Mouse (Mus musculus) liver, adult 2 months (tissue): ENCODE measurements around the gene Olfr177. TPM values are rescaled to one million over a fixed set of nuclear protein-coding genes. Genes with fewer than 3 reads are reported as not detected.

ENCODE experiments used
- DNase-seq: peaks from one replicate; pipeline ENCODE4 v3.0.0-alpha.2; 2011; ENCODE audit warnings: low read depth, low spot score; ENCODE audit errors: extremely low read depth
- H3K27ac ChIP-seq: fragments of 200-500 bp; replicated peaks from 2 replicates; pipeline ENCODE4 v1.5.1; 2012; ENCODE audit warnings: low read depth, mild to moderate bottlenecking, control low read depth, inconsistent platforms, low read length; ENCODE audit not compliant: insufficient read depth
- H3K27me3 ChIP-seq: fragments of 200-500 bp; 2 replicates; pipeline ENCODE4 v1.6.1; 2012; ENCODE audit warnings: mild to moderate bottlenecking, moderate library complexity, low read length, inconsistent platforms; ENCODE audit not compliant: control insufficient read depth, insufficient read depth
- H3K36me3 ChIP-seq: fragments of 200-500 bp; 2 replicates; pipeline ENCODE4 v1.6.1; 2012; ENCODE audit warnings: low read length, inconsistent platforms; ENCODE audit not compliant: control insufficient read depth, insufficient read depth
- H3K4me1 ChIP-seq: fragments of 200-500 bp; 2 replicates; pipeline ENCODE4 v1.6.1; 2011; ENCODE audit warnings: low read length; ENCODE audit not compliant: control insufficient read depth, insufficient read depth
- H3K4me3 ChIP-seq: fragments of 200-500 bp; 2 replicates; pipeline ENCODE4 v1.5.1; 2011; ENCODE audit warnings: low read depth, mild to moderate bottlenecking, control low read depth, low read length, moderate library complexity; ENCODE audit not compliant: insufficient read depth
- H3K79me2 ChIP-seq: fragments of 200-500 bp; 2 replicates; pipeline ENCODE4 v1.6.1; 2012; ENCODE audit warnings: inconsistent platforms, mild to moderate bottlenecking, low read length, moderate library complexity; ENCODE audit not compliant: control insufficient read depth, insufficient read depth
- H3K9ac ChIP-seq: fragments of 200-500 bp; 2 replicates; pipeline ENCODE4 v1.6.1; 2012; ENCODE audit warnings: low read depth, mild to moderate bottlenecking, control low read depth, inconsistent platforms, low read length
- CTCF ChIP-seq: fragments of 200-500 bp; IDR thresholded peaks from 2 replicates; pipeline ENCODE4 v1.5.1; 2011; ENCODE audit warnings: low read depth, low read length, control low read depth
- POLR2A ChIP-seq: fragments of 200-500 bp; IDR thresholded peaks from 2 replicates; pipeline ENCODE4 v1.6.1; 2011; ENCODE audit warnings: low read length, control low read depth; ENCODE audit not compliant: insufficient read depth; ENCODE audit errors: extremely low read depth
- WGBS: fragments of 180-500 bp; shearing (Covaris S2); methylation state at CpG from one replicate; pipeline ENCODE4 v1.1.7; 2018; 5-methylcytosine and 5-hydroxymethylcytosine counted together
- polyA plus RNA-seq: library from polyadenylated mRNA; depleted of rRNA; stranded (reverse); fragments of >200 nt; gene quantifications from 2 replicates; pipeline ENCODE4 v1.2.3, GENCODE M21; 2012; rRNA removed
- total RNA-seq: library from RNA; depleted of rRNA; stranded (reverse); fragments of >200 nt; gene quantifications from 2 replicates; pipeline ENCODE4 v1.2.3, GENCODE M21; 2014; rRNA removed

Gene Olfr177
- total RNA-seq (not detected in 2 replicates), polyA plus RNA-seq (not detected in 2 replicates)

GRCm38 (mm10) chr16:58874668-58875067 is at the start of gene Olfr177:
Olfr177 (minus strand) TSS chr16:58874768.
- Histone ChIP-seq H3K4me3 (no peak within 1 kb of the TSS), H3K9ac (no peak within 1 kb of the TSS), H3K27me3 (no peaks in the 10 kb centered on the region), H3K27ac (no peak within 1 kb of the TSS), H3K36me3 (no peaks in the 10 kb centered on the region), H3K79me2 (no peaks in the 10 kb centered on the region), H3K4me1 (no peaks in the 10 kb centered on the region)
- WGBS, result 45% methylated on average over 1 of the region's 1 CpGs
- TF ChIP-seq POLR2A, result no peak
- TF ChIP-seq CTCF, result no peak
- no peak for DNase-seq

GRCm38 (mm10) chr16:58891963-58892362 is 17.4 kb upstream of the Olfr177 start, which contains the start of gene Olfr178:
Olfr178 (minus strand) TSS chr16:58892063.
- no peak within 1 kb of the TSS for H3K27ac ChIP-seq
- H3K9ac ChIP-seq, result no peak within 1 kb of the TSS
- no peaks in the 10 kb centered on the region for H3K36me3 ChIP-seq
- no peaks in the 10 kb centered on the region for H3K27me3 ChIP-seq
- H3K4me3 ChIP-seq, result no peak within 1 kb of the TSS
- H3K4me1 ChIP-seq, result no peaks in the 10 kb centered on the region
- H3K79me2 ChIP-seq, result no peaks in the 10 kb centered on the region
- 81% methylated on average over 3 of the region's 3 CpGs for WGBS
- no peak for DNase-seq
- TF ChIP-seq POLR2A (no peak), CTCF (no peak)

- no peak for DNase-seq
- Histone ChIP-seq H3K27me3 (no peaks in the 10 kb centered on the region), H3K4me3 (no peak overlapping the region), H3K79me2 (no peaks in the 10 kb centered on the region), H3K27ac (no peak overlapping the region), H3K9ac (no peak overlapping the region), H3K36me3 (no peaks in the 10 kb centered on the region), H3K4me1 (no peaks in the 10 kb centered on the region)
- 88% methylated on average over 2 of the region's 2 CpGs for WGBS
- TF ChIP-seq POLR2A, result no peak
- no peak for TF ChIP-seq CTCF
These were observed 9.8 kb upstream of the Olfr177 start for GRCm38 (mm10) chr16:58884416-58884815.

GRCm38 (mm10) chr16:58861479-58861878 is 13.1 kb downstream of the Olfr177 start:
- WGBS, result 48% methylated on average over 1 of the region's 1 CpGs
- H3K27me3 ChIP-seq, result no peaks in the 10 kb centered on the region
- H3K36me3 ChIP-seq, result no peaks in the 10 kb centered on the region
- no peak overlapping the region for H3K9ac ChIP-seq
- no peak for TF ChIP-seq CTCF
- TF ChIP-seq POLR2A, result no peak
- no peak overlapping the region for H3K27ac ChIP-seq
- DNase-seq, result no peak
- H3K4me1 ChIP-seq, result no peaks in the 10 kb centered on the region
- H3K79me2 ChIP-seq, result no peaks in the 10 kb centered on the region
- no peak overlapping the region for H3K4me3 ChIP-seq

- no peak overlapping the region for H3K27ac ChIP-seq
- no peak for TF ChIP-seq CTCF
- no peak for TF ChIP-seq POLR2A
- no peaks in the 10 kb centered on the region for H3K36me3 ChIP-seq
- H3K9ac ChIP-seq, result no peak overlapping the region
- H3K27me3 ChIP-seq, result no peaks in the 10 kb centered on the region
- H3K4me3 ChIP-seq, result no peak overlapping the region
- WGBS, result 56% methylated on average over 2 of the region's 2 CpGs
- no peak for DNase-seq
- no peaks in the 10 kb centered on the region for H3K4me1 ChIP-seq
- H3K79me2 ChIP-seq, result no peaks in the 10 kb centered on the region
These were observed 14.4 kb downstream of the Olfr177 start for GRCm38 (mm10) chr16:58860032-58860737.

GRCm38 (mm10) chr16:58826732-58827319 is 47.7 kb downstream of the Olfr177 start, which contains the start of gene Olfr175-ps1:
Olfr175-ps1 (minus strand) TSS chr16:58826782.
- Histone ChIP-seq H3K4me1 (no peaks in the 10 kb centered on the region), H3K36me3 (no peaks in the 10 kb centered on the region), H3K4me3 (no peak within 1 kb of the TSS), H3K79me2 (no peaks in the 10 kb centered on the region), H3K27me3 (no peaks in the 10 kb centered on the region), H3K27ac (no peak within 1 kb of the TSS), H3K9ac (no peak within 1 kb of the TSS)
- DNase-seq, result no peak
- TF ChIP-seq POLR2A (no peak), CTCF (no peak)
- 75% methylated on average over 1 of the region's 1 CpGs for WGBS

Other genes starting within 250 kb of the Olfr177 start
- not detected in 2 replicates for gene E330017A01Rik, start 236.0 kb downstream of the Olfr177 start, total RNA-seq
- gene E330017A01Rik, start 236.0 kb downstream of the Olfr177 start, polyA plus RNA-seq, result not detected in 2 replicates
- gene Cpox, start 204.5 kb downstream of the Olfr177 start, total RNA-seq, result 59.9 and 68.1 TPM in 2 replicates
- gene Cpox, start 204.5 kb downstream of the Olfr177 start, polyA plus RNA-seq, result 65.0 and 75.2 TPM in 2 replicates
- gene Gpr15, start 155.7 kb downstream of the Olfr177 start, total RNA-seq, result not detected in 2 replicates
- gene Gpr15, start 155.7 kb downstream of the Olfr177 start, polyA plus RNA-seq, result 0.10 TPM in 1 of 2 replicates, not detected in the other
- gene Cldnd1, start 146.9 kb downstream of the Olfr177 start, total RNA-seq, result 8.4 and 9.1 TPM in 2 replicates
- 30.5 and 32.3 TPM in 2 replicates for gene Cldnd1, start 146.9 kb downstream of the Olfr177 start, polyA plus RNA-seq
- gene Olfr172, start 111.6 kb downstream of the Olfr177 start, total RNA-seq, result not detected in 2 replicates
- gene Olfr172, start 111.6 kb downstream of the Olfr177 start, polyA plus RNA-seq, result not detected in 2 replicates
- not detected in 2 replicates for gene Olfr173, start 74.5 kb downstream of the Olfr177 start, total RNA-seq
- gene Olfr173, start 74.5 kb downstream of the Olfr177 start, polyA plus RNA-seq, result not detected in 2 replicates
- not detected in 2 replicates for gene Olfr175-ps1, start 48.0 kb downstream of the Olfr177 start, total RNA-seq
- not detected in 2 replicates for gene Olfr175-ps1, start 48.0 kb downstream of the Olfr177 start, polyA plus RNA-seq
- gene Olfr178, start 17.3 kb upstream of the Olfr177 start, total RNA-seq, result not detected in 2 replicates
- not detected in 2 replicates for gene Olfr178, start 17.3 kb upstream of the Olfr177 start, polyA plus RNA-seq
- not detected in 2 replicates for gene Olfr181, start 54.0 kb upstream of the Olfr177 start, total RNA-seq
- not detected in 2 replicates for gene Olfr181, start 54.0 kb upstream of the Olfr177 start, polyA plus RNA-seq
- not detected in 2 replicates for gene Olfr180, start 54.6 kb upstream of the Olfr177 start, total RNA-seq
- not detected in 2 replicates for gene Olfr180, start 54.6 kb upstream of the Olfr177 start, polyA plus RNA-seq
- not detected in 2 replicates for gene Olfr183, start 120.6 kb upstream of the Olfr177 start, total RNA-seq
- gene Olfr183, start 120.6 kb upstream of the Olfr177 start, polyA plus RNA-seq, result not detected in 2 replicates
- not detected in 2 replicates for gene Olfr186, start 155.5 kb upstream of the Olfr177 start, total RNA-seq
- not detected in 2 replicates for gene Olfr186, start 155.5 kb upstream of the Olfr177 start, polyA plus RNA-seq
- not detected in 2 replicates for gene Olfr187, start 165.0 kb upstream of the Olfr177 start, total RNA-seq
- gene Olfr187, start 165.0 kb upstream of the Olfr177 start, polyA plus RNA-seq, result not detected in 2 replicates
- gene Olfr190, start 203.2 kb upstream of the Olfr177 start, total RNA-seq, result not detected in 2 replicates
- not detected in 2 replicates for gene Olfr190, start 203.2 kb upstream of the Olfr177 start, polyA plus RNA-seq
- not detected in 2 replicates for gene Olfr191, start 215.1 kb upstream of the Olfr177 start, total RNA-seq
- gene Olfr191, start 215.1 kb upstream of the Olfr177 start, polyA plus RNA-seq, result not detected in 2 replicates
- gene Olfr193, start 237.1 kb upstream of the Olfr177 start, total RNA-seq, result not detected in 2 replicates
- gene Olfr193, start 237.1 kb upstream of the Olfr177 start, polyA plus RNA-seq, result not detected in 2 replicates
- not detected in 2 replicates for gene Olfr194, start 246.3 kb upstream of the Olfr177 start, total RNA-seq
- not detected in 2 replicates for gene Olfr194, start 246.3 kb upstream of the Olfr177 start, polyA plus RNA-seq